ENCODE assay signal across 1 mouse cellular context in the genomic region with DNA sequence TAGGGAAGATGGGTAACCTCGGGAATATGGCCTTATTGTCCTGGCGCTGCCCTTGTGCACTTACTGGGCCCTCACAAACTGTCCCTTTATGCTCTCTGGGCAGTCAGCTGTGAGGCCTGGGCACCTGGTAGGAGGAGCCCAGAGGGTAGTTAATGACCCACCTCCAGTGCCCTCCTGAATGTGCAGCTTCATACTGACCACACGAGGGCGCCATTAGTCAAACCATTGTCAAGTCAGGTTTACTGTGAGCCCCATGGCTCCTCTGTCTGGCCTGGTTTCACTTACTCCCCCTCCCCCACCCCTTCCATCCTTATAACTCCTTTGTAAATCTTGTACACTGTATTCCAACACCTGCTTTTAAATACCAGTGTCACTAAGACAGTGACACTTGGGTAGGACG.
A peak's percentile ranks its signal among the peaks of the same experiment; 100 is the strongest.
TF ChIP-seq lines count a peak whose summit lies in the region.

No protein-coding gene starts in this region.

TF ChIP-seq in MEL, 35 proteins besides CTCF, POLR2A, EP300 and RAD21 (continued from another document):
- TF ChIP-seq BHLHE40 (IDR thresholded peaks at IDR 0.05; ENCODE audit: borderline replicate concordance, low read depth, low read length) = peak; percentile 20; the same call in 1 of the 2 replicates
- no peak for TF ChIP-seq HCFC1 (IDR thresholded peaks at IDR 0.05; ENCODE audit: low read depth, low read length)
- no peak for TF ChIP-seq MAX (IDR thresholded peaks at IDR 0.05; ENCODE audit: low read length)
TF ChIP-seq in MEL: peak in this region for 3.
